Mouse (Mus musculus) large intestine, adult 2 months (tissue): ENCODE results near the gene Dok5. TPM values are rescaled to one million over a fixed set of nuclear protein-coding genes. Genes with fewer than 3 reads are reported as not detected.

Source experiments
- DNase-seq: peaks from one replicate; pipeline ENCODE4 v3.0.0-alpha.2; 2012; ENCODE audit warnings: low read depth, low spot score
- WGBS: fragments of 180-500 bp; shearing (Covaris S2); methylation state at CpG from one replicate; pipeline ENCODE4 v1.1.7; 2018; 5-methylcytosine and 5-hydroxymethylcytosine counted together
- polyA plus RNA-seq: library from polyadenylated mRNA; depleted of rRNA; stranded (reverse); fragments of >200 nt; gene quantifications from 2 replicates; pipeline ENCODE4 v1.2.3, GENCODE M21; 2012; rRNA removed

Dok5 gene
- 0.37 and 0.42 TPM in 2 replicates for polyA plus RNA-seq

DNA sequence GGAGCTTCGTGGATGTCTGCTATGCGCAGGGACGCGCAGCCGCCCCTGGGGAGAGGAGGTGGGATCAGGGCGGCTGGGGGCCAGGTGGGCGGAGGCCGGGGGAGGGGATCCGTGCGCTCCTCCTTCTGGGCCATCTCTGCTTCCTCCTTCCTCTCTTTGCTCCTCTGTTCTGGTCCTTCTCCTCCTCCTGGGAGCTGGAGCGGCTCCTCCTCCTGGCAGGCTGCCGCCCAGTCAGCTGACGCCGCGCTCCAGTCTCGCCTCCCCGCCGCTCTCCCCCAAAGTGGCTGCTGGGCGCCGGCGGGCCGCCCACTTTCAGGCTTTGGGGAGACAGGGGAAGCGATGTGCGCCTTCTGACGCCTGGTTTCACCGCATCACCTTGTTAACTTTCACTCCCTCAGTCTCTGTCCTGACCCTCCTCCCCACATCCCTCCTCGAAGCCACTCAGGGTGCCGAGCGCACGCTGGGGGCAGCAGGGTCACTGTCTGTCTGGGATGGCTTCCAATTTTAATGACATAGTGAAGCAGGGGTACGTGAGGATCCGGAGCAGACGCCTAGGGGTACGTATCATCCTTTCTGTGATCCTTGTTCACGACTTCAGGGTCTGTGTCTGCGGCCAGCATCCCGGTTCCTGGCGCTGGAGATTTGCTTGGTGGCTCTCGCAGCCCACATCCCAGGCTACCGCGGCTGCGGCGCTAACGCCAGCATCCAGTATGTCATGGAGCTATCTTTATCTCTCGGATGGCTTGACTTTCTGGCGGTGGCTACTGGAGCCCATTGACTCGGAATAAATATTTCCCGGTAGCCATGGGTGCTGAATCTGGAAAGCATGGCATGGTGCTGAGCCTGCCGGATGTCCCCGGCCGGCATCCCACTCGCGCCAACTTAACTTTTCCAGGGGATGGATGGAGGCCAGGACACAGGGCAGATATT, at the start of gene Dok5:
Dok5 (plus strand) TSS at position 176 of the 930 bp plus-strand sequence.
- 5% methylated on average over 53 of the region's 53 CpGs for WGBS
- no peak for DNase-seq

DNA sequence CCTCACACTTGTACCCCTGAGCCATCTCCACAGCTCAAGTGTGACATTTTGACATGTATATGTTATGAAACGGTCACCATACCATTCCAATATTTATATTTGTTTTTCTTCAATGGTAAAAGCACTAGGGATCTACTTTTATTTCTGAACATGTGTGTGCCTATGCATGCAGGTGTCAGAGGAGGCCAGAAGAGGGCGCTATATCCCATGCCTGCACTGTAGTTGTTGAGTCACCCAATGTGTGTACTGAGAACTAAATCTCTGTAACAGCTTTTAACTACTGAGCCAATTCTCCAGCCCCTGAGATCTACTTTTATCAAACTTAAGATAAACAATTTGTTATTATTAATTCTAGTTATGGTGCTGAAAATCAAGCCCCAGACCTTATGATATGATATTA, 48.2 kb upstream of the Dok5 start:
- WGBS, result 74% methylated on average over 2 of the region's 2 CpGs
- no peak for DNase-seq

DNA sequence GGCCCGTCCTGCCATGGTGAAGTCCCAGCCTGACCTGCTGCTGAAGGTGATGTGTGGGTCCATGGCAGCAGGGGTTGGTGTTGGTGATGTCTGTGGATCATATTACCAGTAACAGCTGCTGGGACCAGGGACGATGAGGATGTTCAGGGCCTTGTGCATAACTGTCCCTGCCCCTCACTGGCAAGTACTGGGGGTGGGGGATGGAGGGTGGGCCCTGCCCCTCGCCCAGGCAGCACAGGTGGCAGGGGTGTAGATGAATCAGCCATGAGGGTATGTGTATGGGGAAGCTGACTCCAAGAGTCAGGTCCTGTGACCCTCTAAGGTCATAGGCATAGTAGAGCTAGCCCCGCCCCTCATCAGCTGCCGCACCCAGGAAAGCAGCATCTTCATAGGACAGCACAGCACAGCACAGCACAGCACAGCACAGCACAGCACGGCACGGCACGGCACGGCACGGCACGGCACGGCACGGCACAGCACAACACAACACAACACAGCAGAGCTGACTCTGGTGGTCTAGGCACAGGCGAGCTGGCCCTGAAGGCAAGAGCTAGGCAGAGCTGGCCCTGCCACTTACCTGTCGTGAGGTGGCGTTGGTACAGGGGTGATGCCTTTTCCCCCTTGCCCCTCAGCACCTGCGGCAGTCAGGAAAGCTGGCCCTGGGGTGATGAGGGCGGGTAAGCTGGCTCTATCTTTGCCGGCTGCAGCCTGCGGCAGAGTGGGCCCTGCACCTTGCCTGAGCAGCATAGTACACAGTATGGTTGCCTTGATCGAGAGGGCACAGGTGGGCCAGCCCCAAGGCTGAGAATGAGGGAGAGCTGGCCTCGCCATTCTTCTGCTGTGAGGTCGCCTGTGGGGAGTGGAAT, 36.3 kb upstream of the Dok5 start:
- DNase-seq, result no peak
- 80% methylated on average over 23 of the region's 23 CpGs for WGBS

DNA sequence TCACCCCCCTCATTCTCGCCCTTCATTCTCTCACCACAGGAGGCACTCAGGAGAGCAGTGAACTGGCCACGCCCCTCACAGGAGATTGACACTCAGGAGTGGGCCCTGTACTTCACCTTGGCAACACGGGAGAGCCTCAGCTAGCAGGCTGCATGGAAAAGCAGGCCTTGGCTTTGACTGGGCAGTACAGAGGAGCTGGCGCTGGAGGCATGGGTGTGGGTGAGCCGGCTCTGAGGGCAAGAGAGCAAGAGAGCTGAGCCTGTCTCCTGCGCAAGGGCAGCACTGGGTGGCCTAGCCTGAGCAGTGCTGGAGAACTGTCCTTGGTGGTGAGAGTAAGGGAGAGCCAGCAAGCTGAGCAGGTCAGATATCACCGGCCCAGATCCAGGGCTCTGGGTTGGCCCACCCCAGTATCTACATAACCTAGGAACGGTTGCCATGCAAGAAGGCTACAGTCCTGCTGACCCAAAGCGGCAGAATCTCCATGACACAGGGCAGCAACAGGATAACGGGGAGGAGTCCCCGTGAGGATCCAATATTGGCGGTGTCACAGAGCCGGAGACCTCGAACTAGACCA, 35.6 kb upstream of the Dok5 start:
- no peak for DNase-seq
- WGBS, result 65% methylated on average over 14 of the region's 14 CpGs

DNA sequence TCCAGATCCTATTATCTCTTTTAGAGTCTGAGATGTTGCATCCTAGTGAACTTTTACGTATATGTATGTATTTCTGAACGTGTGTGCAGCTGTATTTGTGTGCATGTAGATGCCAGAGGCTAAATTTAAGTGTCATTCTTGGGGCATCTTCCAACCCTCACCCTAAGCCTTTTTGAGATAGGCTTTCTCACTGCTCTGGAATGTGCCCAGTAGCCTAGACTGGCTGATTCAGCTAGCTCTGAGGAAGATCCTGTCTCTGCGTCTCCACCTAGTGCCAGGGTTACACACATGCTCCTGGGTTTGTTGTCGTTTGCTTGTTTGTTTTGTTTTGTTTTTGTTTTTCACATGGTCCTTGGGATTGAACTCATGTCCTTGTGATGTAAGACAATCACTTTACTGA, 31.1 kb upstream of the Dok5 start:
- 66% methylated on average over 4 of the region's 4 CpGs for WGBS
- no peak for DNase-seq

DNA sequence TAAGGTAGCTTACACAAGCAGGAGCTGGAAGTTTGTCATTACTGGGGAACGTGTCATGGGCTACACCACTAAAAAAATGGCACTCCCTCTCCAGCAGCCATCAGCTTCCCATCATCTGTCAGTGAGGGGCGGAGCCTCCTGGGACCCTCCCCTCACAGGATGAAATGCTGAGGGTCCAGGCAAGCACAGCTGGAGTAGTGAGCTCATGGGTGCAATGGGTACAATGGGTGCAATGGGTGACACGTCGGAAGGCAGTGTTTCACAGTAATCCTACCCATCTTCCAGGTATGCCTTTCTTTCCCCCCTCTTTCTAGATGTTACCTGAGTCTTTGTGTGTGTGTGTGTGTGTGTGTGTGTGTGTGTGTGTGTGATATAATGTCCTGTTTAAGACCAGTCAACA, 25.1 kb upstream of the Dok5 start:
- 87% methylated on average over 4 of the region's 4 CpGs for WGBS
- DNase-seq, result no peak

DNA sequence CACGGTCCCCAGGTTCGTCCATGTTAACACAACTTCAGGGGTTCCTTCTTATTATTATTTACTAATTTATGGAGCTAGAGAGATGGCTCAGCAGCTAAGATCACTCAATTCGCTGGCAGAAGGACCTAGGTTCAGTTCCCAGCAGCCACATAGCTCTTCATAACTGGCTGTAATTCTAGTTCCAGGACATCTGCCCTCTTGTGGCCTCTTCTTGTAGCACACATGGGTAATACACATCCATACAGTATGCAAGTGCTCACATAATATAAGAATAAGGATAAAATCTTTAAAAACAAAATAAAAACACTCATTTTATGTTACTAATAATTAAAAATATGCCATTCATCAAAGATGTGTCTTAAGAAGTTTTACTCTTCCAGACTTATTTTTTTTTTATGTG, 23.9 kb upstream of the Dok5 start:
- WGBS, result 84% methylated on average over 3 of the region's 3 CpGs
- DNase-seq, result no peak

DNA sequence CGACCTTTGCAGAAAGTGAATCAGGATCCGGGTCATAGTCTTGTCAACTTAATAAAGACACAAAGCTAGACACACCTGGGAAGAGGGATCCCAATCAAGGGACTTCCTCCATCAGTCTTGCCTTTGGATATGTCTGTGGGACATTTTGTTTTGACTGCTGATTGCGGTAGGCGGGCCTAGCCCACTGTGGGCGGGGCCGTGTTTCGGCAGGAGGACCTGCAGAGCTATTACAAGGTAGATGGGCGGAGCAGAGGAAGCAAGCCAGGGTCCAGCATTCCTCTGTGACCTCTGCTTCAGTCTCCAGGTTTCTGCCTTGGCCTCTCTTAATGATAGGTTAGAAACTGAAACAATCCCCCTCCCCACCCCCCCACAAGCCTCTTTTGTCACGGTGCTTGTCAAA, 22.7 kb upstream of the Dok5 start:
- WGBS, result 57% methylated on average over 9 of the region's 9 CpGs

DNA sequence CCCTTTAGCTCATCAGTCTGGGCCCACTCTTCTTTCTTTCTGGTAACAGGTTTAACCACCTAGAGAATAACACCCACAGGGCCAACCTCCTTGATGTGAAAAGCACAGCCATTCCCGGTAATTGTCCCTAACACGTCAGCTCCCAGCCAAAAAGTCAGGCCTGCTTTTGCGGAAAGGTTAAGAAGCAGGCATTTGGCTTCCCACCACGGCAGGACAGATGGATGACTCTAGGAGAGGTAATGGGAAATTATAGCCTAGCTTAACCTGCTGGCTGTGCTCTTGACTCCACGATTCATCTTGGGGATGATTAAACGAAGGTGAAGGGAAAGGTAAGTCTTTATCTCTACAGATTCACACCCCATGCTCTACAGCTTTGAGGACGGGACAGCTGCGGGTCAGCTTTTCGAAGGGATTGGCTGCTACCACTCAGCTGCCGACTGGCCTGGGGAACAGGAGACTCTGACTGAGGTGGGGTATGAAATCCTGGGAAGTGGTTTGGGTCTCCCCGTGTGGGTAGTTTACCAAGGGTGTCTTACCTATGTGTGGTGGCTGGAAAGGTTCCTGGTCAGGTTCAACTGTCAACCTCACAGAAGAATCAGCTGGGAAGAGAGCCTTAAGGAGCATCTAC, 18.8 kb upstream of the Dok5 start:
- WGBS, result 81% methylated on average over 11 of the region's 11 CpGs
- DNase-seq, result no peak

More for the DNA sequence above, 22.7 kb upstream of the Dok5 start:
- DNase-seq, result no peak

DNA sequence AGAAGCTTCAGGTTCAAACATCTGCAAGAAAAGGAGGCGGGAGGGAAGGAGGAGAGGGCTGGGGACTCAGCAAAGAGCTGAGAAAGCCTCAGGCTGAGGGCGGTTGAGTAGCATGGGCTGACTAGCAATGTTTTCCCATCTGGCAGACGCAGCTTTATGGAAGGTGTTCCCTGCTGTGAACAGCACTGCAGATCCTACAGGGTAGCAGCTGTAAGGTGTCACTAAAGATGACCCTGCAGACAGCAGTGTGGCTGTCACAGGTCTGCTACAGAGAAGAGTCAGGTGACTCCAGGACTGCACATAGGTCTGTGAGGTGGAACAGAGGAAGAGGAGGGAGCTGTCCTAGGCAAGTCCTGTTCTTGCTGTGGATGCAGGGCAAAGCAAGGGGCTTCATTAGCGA, 11.2 kb upstream of the Dok5 start:
- no peak for DNase-seq
- 57% methylated on average over 4 of the region's 4 CpGs for WGBS

DNA sequence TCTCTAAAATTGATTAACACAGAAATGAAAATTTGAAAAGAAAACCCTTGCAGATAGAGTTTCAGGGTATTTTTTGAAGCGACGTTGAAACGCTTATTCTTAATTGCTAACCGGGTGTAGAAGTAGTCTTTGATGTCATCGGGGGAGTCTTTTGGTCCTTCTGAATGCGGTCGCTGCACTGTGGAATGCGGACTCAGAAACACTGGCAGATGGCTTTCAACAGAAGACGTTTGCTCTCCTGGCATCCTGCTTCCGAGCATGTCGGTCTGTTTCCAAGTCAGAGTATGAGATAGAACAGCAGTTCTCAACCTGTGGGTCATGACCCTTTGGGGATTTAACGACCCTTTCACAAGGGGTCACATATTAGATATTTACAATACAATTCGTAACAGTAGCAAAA, 7.5 kb upstream of the Dok5 start:
- WGBS, result 58% methylated on average over 13 of the region's 13 CpGs
- DNase-seq, result no peak

DNA sequence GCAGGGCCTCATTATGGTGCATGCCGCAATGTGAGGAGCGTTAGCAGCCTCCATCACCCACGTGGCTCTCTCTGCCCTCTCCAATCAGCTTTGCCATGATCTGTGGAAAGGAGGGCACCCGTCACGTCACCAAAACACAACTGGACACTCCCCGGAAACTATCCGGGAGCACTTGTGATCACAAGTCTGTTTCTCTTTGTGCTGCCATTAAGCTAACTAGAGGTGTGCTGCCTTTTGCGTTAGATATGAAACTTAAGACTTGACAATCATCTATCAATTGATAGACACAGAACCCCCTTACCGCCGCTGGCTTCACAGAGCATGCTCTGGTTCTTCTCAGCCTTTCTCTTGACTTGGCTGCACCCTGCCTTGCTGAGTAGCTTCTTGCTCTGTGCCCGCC, 6.9 kb upstream of the Dok5 start:
- DNase-seq, result no peak
- WGBS, result 89% methylated on average over 11 of the region's 11 CpGs

DNA sequence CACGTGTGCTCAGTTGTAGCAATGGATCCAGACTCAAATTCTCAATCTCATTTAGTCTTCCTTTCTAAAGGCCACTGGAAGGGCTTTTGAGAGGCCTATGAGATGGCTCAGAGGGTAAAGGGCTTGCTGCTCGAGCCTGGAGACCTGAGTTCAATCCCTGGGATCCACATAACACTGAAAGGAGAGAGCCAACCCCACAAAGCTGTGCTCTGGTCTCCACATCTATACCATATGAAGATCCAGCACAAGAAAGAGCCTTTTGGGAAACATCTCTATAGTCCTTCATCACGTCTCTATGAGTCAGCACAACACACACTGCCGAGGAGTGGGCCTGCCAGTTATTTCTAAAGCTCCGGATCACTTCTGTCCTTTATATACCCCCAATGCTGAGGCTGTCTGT, 5.8 kb upstream of the Dok5 start:
- DNase-seq, result no peak
- WGBS, result 74% methylated on average over 5 of the region's 5 CpGs

DNA sequence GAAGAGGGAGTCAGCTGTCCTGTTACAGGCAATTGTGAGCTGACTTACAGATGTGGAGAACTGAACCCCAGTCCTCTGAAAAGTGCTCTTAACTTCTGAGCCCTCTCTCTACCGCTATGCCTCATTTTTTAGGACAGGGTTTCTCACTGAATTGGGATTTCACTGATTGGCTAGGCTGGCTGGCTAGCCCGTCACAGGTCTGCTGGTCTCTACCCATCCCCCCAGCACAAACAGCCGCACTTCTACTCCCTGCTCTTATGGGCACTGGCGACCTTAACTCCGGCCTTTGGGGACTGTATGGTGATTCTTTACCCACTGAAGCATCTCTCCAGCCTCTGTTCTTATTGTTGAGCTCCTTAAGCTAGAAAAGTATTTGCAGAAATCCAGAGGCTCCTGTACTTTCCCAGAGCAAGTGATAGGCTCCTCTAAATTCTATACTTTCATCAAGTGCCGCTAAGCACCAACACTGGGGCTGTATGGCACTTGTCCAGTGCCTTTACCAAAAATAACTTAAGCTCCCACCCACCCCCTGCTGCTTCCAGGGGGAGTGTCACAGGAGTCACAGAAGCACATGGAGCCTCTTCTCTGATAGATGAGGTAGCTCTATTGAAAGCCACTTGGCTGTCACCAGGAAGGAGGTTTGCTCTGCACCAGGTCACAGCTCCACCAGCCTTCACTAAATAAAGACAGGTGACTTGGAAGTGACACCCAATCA, 4.5 kb upstream of the Dok5 start:
- no peak for DNase-seq
- WGBS, result 49% methylated on average over 6 of the region's 6 CpGs

DNA sequence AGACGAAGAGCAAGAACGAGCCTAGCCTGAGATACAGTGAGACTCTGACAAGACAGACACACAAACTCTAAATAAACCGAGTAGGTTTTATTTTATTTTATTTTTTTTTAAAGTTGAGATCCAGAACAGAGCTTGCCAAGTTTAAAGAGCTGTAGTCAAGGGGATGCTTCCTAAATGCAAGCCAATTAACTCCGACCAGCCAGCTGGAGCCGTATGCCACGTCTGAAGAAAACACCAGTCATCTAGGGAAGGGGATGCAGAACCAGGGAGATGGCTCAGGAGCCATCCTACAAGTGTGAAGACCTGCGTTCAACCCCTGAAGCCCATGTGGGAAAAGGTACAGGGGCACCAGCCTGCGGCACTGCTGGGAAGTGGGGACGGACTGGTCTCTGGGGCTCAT, 2.7 kb upstream of the Dok5 start:
- 78% methylated on average over 9 of the region's 9 CpGs for WGBS
- DNase-seq, result no peak

DNA sequence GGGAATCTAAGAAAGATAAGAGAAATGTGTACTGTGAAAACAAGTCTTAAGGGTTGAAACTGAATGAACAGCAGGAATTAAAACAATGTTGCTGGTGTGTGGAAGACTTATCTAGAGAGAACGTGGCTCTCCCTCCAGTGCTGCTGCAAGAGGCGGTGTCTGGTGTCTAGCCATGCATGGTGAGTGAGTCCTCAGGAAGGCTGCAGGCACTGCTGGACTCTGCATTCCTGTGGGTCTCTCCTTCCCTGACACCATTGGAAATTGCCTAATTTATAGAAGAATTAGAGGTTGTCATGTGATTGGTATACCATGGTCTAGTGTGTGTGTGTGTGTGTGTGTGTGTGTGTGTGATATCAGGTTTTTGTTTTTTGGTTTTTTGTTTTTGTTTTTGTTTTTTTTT, 1.9 kb upstream of the Dok5 start:
- WGBS, result 53% methylated on average over 2 of the region's 2 CpGs
- DNase-seq, result no peak

DNA sequence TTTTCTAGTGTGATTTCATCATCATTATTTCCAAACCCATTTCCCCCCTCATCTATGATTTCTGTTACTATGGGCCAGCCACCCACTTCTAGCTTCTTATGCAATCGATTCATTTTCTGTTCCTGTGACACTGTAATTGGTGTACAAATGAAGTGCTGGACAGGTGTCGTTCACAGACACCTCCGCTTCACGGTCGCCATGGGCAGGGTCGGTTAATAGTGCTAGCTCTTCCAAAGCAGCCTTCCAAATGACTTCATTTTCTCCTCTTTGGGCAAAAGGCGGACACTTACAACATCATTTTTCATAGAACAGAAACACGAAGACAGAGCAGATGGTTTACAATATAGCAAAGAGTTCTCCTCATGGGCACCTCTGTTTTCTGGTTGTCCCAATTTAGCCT, 1.5 kb upstream of the Dok5 start:
- 88% methylated on average over 8 of the region's 8 CpGs for WGBS
- no peak for DNase-seq

DNA sequence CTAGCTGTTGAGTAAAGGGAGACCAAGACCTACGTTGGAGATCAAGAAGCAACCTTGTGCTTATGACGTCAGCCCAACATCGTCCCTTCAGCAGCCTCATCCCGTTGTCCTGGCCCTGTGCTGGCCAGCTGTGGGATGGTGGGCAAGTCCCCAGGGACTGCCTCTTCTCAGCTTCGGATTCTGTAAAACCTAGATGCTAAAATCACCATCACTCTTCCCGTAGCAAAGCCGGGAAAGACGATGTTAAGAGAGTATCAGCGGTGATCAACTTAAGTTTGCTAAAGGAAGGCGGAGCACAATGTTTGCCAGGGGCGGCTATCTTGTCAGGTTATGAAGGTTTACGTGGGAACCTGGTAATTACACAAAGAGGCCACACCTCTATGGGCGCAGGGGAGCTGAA, 826 bp upstream of the Dok5 start:
- 34% methylated on average over 13 of the region's 13 CpGs for WGBS

DNA sequence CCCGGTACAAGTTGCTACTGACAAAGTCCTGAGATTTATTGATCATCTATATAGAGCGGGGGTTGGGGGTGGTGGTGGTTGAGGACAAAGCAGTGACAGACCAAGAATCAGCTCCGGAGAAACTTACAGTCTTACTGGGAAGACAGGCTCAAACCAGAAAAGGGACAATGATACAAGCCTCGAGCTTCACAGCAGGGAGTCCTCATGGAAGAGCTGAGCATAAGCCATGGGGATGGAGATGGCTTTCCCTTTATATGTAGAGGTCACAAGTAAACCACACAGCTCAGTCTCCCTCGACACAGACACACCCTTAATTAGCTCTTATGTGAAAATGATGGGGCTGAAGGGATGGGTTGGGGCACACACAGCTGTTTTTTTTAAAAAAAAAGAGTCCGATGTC, 402 bp upstream of the Dok5 start:
- WGBS, result 13% methylated on average over 6 of the region's 6 CpGs

More for the DNA sequence above, 826 bp upstream of the Dok5 start:
- no peak for DNase-seq

More for the DNA sequence above, 402 bp upstream of the Dok5 start:
- no peak for DNase-seq
